Mouse (Mus musculus) testis, postnatal 14 days (tissue): Measurements from ENCODE around the gene Scp2.
"Not testable (repeated sequence)": the region's sequence is repeated elsewhere in the genome, so short reads cannot be mapped to it uniquely, and the experiment has no call there.

Experiments used
- DNase-seq: peaks from one replicate; pipeline ENCODE4 v3.0.0; 2021; ENCODE audit warnings: low spot score

Scp2 gene

DNA sequence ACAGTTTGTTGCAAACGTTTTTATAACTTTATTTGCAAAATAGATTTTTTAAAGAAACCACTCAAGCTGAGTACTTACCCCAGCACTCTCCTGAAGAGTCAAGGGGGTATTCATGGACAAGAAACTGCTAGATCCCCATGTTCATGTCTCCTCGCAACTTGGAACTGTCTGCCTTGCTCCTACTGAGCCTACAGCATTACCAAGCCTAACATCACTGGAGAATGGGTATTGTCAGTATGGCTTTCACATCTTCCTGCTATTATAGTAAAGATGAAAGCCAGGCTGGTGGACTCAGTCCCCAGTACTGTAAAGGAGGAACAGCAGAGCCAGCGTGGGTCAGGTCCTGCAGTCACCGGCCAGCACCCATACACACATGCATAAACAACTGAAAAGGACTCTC lies 48.5 kb downstream of the Scp2 start, which contains the start of gene Podn:
TSS of gene Podn (minus strand) at position 101 of the 400 bp plus-strand sequence.
- DNase-seq = no peak

DNA sequence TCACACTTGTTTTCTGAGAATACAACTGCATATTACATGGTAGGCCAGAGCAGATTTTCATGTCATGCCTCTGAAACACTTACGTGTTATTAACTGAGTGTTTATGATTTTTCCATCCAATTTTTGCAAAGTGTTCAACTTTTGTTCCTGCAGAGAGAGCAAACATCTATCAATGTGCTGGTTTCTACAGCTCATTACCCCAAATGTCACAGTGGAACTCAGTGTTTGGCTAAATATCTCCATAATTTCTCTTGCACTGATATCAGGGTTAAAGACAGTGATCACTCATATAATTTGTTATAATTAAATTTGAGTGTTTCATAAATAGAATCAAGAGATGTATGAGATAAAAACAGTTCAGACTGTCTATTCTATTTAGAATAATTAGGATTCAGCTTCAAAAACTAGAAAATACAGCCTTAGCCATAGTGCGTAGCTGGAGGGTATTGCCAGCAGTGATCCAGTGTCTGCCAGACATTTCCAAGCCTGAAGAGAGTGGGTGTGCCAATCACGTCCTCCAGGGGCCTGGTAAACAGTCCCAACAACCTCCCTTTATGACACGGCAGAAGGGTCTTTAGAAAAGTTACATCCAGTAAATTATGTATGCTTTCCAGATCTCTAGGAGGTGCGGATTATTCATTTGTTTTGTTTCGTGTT lies 51.9 kb downstream of the Scp2 start:
- DNase-seq = no peak

DNA sequence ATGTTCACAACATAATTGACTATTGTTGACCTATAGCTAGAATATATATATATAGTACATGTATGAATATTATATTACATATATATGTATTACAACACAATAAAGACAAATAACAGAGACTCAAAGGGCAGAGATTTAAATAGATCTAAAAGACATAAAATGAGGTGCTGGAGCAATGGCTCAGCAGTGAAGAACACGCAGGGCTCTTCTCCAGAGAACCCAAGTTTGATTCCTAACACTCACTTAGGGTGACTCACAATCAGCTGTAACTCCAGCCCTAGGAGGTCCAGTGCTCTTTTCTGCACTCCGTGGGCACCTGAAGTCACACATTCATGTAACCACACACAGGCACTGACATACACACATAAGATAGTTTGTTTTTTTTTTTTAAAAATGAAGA lies 60.8 kb downstream of the Scp2 start:
- DNase-seq = no peak

DNA sequence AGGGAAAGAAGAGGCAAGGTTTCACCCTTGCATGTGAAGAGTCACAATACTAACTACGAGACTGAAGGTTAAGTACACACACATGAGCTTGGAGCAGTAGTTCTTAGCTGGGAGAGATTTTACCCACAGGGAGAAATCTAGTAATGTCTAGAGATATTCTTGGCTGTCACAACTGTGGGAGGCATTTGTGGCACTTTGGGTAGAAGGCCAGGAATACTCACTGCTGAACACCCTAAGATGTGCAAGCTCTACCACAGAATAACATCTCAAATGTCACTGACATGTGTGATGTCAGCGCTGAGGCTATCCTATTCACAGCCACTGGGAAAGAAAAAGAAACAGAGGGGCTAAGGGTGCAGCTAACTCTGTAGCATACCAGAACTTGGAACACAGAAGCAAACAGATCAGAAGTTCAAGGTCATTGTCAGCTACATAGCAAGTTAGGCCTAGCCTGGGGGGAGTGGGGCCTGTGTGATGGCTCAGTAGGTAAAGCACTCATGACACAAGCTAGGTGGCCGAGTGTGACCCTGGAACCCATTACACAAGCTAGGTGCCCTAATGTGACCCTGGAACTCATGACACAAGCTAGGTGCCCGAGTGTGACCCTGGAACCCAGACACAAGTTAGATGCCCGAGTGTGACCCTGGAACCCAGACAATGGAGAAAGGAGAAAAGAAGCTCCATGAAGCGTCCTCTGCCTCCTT lies 61.6 kb downstream of the Scp2 start:
- DNase-seq = no peak

DNA sequence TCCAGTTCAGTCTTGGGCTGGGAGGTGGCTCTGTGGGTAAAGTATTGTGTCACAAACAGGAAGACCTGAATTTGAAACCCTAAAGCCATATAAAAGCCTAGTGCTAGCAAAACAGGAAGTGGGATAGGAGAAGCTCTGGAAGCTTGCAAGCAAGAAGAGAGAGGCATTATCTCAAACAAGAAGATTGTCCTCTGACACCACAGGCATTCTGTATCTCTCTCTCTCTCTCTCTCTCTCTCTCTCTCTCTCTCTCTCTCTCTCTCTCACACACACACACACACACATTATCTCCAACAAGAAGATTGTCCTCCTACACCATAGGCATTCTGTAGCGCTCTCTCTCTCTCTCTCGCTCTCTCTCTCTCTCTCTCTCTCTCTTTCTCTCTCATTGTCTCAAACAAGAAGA lies 62.4 kb downstream of the Scp2 start:
- no peak for DNase-seq

DNA sequence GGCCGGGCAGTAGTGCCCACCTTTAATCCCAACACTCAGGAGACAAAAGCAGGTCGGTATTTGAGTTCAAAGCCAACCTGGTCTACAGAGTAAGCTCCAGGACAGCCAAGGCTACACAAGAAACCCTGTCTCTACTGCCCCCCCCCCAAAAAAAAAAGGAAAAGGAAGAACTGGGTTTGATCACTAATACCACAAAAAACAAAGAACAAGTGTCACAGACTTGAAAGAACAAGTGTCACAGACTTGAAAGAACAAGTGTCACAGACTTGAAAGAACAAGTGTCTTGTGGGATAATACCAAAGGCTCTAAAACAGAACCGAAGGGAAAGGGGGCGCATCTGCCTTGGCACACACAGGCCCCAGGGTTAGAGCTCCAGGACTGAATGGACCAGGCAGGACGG lies 63.9 kb downstream of the Scp2 start:
- no peak for DNase-seq

DNA sequence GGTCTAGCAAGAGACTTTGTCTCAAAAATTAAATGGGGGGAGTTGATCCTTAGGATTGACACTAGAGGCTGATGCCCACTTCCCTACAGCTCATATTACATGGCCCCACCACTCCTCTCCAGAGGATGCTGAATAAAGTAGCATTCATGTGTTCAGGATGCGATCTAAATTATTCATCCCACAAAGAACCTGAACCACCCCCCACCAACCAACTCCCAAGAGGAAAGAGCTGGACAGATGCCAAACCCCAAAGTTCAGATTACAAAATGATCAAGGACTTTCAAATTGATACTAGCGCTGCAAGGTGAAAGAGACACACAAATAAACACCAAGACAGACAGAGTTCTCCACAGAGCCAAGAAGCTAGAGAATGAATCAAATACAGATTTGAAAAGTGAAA lies 65.0 kb downstream of the Scp2 start:
- DNase-seq = no peak

DNA sequence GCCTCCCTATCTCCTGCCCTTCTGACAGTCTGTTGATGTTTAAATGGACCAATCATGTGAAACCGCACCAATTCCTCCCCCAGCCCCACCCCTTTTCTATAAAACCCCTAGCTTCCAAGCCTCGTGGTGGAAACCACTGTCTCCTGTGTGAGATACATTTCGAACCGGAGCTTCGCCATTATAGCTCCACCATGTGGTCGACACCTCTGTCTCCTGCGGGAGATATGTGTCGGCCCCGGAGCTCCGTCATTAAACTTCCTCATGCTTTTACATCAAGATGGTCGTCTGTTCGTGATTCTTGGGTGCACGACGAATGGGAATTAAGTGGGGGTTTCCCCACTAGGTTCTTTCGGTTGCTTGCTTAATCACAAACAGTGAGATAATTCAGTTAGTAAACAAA lies 65.6 kb downstream of the Scp2 start:
- not testable (repeated sequence) for DNase-seq

DNA sequence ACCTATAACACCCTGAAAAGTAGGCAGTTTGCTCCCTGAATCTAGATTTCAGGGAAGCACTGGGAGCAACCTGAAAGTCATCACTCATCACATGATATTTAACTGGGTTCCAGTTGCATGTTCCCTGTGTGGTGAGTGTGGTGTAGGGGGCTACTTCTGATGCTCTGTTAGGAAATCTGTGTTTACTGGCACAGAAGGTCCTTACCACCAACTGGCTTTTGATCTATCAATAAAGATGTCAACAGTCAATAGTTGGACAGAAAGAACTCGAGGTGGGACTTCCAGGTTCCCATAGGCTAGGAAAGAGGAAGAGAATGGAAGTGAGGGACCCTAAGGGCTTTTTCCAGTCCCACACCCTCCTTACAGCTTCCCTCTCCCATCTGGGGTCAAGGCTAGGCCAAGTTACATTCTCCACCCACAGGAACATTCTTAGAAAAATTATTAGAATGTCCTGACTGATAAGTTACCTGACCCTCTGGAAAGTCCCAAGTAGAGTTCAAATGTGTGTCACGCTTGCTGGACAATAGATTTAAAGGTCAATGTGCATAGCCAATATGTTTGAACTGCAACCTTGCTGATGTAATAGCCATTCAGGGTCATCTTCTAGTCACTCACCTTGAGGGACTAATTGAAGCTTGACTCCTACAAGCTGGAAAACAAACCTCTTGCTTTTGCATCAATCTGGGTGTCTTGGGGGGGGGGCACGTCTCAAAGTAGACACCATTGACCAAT lies 67.4 kb downstream of the Scp2 start:
- no peak for DNase-seq

DNA sequence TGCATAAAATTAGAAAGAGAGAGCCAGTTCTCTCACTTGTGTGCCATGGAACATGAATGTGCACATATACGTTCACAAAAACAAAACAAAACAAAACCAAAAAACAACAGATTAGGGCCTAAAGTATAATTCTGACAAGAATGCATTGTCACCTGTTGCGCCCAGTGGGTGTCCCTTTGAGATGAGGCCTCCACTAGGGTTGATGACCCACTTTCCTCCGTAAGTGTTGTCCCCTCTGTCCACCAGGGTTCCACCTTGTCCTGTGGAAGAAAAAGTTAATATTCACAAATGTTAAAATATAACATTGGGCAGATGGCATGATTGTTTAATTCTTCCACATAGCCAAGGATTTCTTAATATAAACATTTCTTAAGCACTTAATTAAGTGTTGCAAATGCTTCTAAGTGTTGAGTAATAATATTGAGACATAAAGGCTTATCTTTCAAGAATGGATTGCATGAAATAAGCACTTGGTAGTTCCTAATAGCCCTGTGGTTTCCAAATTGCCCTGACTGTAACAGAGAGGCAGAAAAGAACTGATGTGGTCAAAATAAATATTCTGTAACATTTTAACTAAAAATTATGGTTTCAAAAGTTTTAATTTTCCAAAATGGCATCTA lies 70.5 kb downstream of the Scp2 start:
- no peak for DNase-seq

DNA sequence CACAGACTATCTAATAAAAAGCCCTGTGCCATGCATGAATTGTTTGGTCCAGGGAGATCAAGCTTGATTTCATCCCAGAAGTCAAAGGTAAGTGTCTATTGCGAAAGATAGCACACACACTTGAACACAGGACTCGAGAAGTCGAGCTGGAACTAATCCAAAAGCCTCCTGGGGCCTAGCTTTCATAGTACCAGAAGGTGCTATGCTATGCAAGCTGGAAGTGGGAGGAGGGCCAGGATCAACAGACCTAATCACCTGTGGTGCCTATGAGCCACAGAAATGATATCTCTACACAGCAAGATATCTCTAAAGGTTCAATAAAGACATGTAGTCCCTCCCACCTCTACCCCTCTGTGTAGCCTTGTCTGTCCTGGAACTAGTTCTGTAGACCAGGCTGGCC lies 72.7 kb downstream of the Scp2 start:
- no peak for DNase-seq

DNA sequence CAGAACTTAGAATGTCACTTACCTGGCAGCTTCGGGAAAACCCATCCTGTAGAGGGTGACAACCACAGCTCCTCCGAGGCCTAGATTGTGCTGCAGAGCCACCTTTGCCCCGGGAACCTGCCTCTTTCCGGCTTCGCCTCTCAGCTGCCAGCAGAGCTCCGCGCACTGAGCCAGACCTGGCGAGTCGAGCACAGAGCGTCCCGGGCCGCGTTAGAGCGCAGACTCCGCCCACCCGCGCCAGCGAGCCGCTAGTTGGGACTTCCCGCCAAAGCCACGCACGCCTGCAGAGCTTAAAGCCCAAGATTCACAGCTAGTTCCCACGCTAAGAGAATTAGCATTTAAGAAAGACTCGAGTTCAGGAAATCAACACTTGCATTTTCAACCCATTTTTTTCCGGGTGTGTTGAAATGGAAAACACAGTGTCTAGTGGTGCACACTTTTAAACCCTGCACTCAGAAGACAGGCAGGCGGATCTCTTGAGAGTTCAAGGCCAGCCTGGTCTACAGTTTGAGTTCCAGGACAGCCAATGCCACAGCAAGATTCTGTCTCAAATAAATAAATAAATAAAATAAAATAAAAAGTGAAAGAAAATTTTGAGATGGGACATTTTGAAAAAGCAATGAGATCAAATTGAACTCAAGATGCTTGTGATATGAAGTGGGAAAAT lies 73.4 kb downstream of the Scp2 start:
- peak; percentile 94 for DNase-seq

DNA sequence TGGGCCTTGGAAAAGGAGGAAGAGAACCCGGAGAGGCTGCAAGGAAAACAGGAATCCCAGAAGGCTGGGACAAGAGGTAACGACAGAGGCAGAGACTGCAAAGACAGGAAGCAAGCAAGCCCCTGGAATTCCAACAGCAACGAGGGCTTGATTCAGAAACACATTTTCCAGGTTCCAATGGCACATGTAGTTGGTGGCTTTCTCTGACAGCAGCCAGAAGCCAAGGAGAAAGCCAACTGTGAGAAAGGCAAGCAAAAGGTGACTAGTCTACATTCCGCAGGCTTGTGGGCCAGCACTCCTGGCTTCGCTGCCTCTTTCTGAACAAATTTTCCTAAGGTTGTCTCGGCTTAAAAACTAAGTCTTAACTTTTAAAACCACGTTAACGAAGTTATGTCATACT lies 74.1 kb downstream of the Scp2 start:
- DNase-seq = no peak

DNA sequence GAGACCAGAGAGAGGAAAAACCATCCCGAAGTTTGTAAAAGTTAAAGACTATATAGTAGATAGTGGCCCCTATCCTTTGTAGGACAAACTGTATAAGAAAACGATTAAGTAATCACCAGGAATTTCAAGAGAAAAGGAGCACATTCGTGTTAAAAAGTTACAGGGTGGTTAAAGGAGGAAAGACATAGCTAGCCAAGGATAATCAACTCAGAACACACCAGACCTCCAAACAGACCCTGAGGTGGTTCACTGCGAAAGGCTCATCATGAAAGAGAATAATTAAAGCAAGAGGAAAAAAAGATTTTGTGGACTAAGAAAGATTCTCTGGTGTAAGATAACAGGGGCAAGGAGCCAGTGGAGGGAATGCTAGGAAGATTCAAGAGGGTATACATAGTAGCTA lies 74.5 kb downstream of the Scp2 start:
- no peak for DNase-seq

DNA sequence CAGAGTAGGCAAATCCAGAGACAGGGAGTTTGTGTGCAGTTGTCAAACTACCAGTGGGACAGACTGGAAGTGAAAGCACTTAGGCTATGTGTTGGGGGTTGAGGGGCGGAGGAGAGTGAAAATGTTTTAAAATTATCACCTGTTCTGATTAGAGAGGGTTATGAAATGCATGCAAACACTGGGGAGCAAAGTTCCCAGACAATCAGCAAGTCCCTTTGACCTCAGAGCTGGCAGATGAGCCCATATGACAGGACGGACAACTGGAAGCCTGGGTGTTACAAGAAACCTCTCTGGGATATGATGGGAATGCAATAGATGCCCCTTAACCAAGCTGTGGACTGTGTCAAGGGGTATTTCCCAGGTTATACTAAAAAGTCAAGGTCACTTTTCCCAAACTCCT lies 76.7 kb downstream of the Scp2 start:
- DNase-seq = no peak

DNA sequence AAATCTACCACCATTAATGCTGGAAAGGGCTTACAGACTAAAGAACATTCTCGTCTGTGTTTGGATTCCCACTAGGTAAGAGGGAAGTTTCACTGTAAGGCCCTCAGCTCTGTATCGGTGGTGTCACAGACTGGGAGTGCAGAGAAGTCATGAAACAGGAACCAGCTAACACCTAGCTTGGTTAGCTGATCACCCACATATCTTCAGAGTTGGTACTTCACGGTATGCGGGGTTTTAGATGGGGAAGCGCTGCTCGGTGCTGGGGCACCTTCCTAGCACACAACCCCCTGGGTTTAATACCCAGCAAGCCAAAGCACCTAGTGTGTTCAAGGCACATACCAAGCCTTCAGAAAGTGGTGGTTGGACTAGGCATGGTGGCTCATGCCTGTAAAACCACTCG lies 77.5 kb downstream of the Scp2 start:
- DNase-seq = no peak

DNA sequence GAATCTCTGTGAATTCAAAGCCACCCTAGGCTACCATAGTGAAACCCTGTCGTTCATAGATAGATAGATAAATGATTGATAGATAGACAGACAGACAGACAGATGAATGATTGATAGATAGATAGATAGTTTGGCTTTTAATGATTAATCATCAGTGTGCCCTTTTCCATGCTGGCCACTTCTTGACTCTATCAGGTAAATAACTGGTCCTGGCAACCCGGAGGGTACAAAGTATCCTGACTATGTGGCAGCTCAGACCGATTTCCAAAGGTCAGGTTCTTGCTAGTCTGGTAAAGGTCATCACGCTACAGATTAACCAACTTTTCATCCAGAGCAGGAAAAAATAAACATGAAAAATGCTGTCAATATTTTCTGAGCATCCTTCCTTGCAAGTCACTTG lies 78.2 kb downstream of the Scp2 start:
- DNase-seq = no peak

DNA sequence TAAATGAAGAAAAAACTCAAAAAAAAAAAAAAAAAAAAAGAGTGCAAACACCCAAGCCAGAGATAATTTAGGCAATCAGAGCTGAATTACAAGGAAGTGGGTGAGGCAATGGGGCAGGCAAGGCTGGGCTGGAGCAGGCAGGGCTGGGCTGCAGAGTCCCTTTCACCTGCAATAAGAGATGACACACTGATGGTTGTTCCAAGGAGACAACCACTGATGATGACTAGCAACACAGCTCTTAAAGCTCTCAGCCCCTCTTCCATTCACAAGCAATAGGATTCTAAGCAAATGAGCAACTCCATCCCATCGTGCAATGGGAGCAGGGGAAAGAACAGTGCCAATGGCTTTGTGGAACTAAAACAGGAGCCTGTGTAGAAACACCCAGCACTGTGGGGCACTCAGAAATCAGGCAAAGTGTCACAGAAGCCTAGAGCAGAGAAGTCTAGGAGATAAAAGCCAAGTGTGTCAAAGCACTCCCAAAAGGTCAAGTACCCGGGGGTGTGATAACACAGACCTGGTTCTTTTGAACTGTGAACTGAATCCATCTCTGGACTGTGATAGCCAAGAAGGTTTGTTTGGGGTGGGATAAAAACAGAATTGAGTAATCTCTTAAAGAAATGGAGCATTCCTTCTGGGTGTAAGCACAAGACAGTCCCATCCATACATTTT lies 79.5 kb downstream of the Scp2 start:
- no peak for DNase-seq

DNA sequence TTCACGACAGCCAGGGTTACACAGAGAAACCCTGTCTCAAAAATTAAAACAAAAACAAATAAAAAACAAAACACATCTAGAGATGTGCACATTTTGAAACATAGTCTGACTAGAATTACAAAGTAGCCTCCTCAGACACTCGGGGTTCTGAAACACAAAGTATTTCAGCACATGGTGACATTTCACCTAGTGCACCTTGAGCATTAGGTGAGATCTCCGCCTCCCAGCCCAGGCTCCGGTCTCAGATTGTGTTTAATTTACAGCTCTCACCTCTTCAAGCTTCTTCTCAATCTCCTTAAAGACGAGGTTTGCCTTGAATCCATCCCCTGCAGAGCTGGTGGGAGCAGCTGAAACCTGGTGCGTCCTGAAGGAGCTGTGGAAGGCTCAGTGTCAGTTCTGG lies 81.2 kb downstream of the Scp2 start:
- no peak for DNase-seq

DNA sequence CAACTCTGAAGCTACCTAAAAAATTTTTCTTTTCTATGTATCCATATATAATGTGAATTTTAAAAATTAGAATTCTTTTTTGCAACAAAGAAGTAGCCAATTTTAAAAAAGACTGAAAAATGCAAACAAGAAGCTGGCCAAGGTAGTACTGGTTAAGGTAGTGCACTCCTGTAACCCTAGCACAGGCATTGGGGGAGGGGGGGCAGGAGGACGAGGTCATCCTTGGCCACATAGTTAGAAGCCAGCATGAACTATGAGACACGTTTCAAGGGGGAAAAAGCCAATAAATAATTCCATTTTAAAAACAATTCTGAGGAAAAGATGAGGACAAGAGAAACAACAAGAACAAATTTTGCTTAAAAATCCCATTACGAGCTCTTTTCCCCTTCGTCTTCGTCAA lies 82.3 kb downstream of the Scp2 start:
- DNase-seq = no peak

DNA sequence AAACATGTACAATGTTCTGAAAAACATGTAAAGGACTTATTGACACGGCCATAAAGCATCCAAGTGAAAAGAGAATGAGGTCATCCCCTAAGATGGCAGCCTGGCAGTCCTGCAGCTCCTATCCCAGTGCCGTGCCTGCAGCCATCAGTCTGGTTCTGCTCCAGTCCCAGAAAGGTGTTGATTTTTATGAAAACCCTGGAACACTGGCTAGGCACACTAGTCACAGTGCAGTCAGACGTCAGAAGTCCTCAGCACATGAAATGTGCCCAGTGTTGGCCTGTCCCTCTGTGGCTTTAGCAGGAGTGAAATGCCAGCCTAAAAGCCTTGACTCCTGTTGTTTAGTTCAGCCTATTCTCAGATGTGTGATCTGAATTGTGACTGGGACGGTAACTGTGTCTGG lies 84.0 kb downstream of the Scp2 start:
- no peak for DNase-seq
